Mouse (Mus musculus) neural tube, embryonic 15.5 days (tissue): ENCODE results near the gene Ypel1. TPM values are rescaled to one million over a fixed set of nuclear protein-coding genes. Genes with fewer than 3 reads are reported as not detected.

ENCODE experiments used
- ATAC-seq: fragments of 200-750 bp; cut with Nextera tagmentation; 2 replicates; pipeline ENCODE4 v1.8.0; 2017; ENCODE audit warnings: mild to moderate bottlenecking, moderate TSS enrichment, moderate library complexity; ENCODE audit not compliant: low FRiP score
- H3K27ac ChIP-seq: fragments of 300-500 bp; sonication (generic); replicated peaks from 2 replicates; pipeline ENCODE4 v1.5.1; 2015; ENCODE audit warnings: mild to moderate bottlenecking, inconsistent platforms
- H3K27me3 ChIP-seq: fragments of 300-500 bp; sonication (generic); replicated peaks from 2 replicates; pipeline ENCODE4 v1.6.1; 2015; ENCODE audit warnings: inconsistent platforms
- H3K36me3 ChIP-seq: fragments of 300-500 bp; sonication (generic); 2 replicates; pipeline ENCODE4 v1.6.1; 2015; ENCODE audit warnings: inconsistent platforms
- H3K4me1 ChIP-seq: fragments of 300-500 bp; sonication (generic); 2 replicates; pipeline ENCODE4 v1.6.1; 2015; ENCODE audit warnings: inconsistent platforms
- H3K4me2 ChIP-seq: fragments of 300-500 bp; sonication (generic); 2 replicates; pipeline ENCODE4 v1.6.1; 2015; ENCODE audit warnings: inconsistent platforms, mild to moderate bottlenecking, moderate library complexity
- H3K4me3 ChIP-seq: fragments of 300-500 bp; sonication (generic); replicated peaks from 2 replicates; pipeline ENCODE4 v1.5.1; 2015; ENCODE audit warnings: mild to moderate bottlenecking, inconsistent platforms
- H3K9ac ChIP-seq: fragments of 300-500 bp; sonication (generic); replicated peaks from 2 replicates; pipeline ENCODE4 v1.6.1; 2015; ENCODE audit warnings: mild to moderate bottlenecking, inconsistent platforms
- H3K9me3 ChIP-seq: fragments of 300-500 bp; sonication (generic); replicated peaks from 2 replicates; pipeline ENCODE4 v1.6.1; 2016; ENCODE audit warnings: inconsistent platforms
- WGBS: fragments of 180-500 bp; shearing (Covaris S2); methylation state at CpG from one replicate; pipeline ENCODE4 v1.1.7; 2015; ENCODE audit warnings: mixed read lengths; 5-methylcytosine and 5-hydroxymethylcytosine counted together
- polyA plus RNA-seq: library from polyadenylated mRNA; unstranded; fragments of >200 nt; fragmentation: Nextera tagmentation; extraction: Ambion mirVana; gene quantifications from 2 replicates; pipeline ENCODE4 v1.2.1, GENCODE M21; 2015

Ypel1 gene
- polyA plus RNA-seq, 1 experiment from 2014 or later: 94.9 TPM

- ATAC-seq: no peak
- H3K9ac ChIP-seq: no peak overlapping the region
- H3K4me2 ChIP-seq: no peak overlapping the region
- no peak overlapping the region for H3K4me3 ChIP-seq
- no peak overlapping the region; the same call in 1 of the 2 replicates for H3K27ac ChIP-seq
- no peaks in the 10 kb centered on the region for H3K27me3 ChIP-seq
- H3K36me3 ChIP-seq: peaks cover 96% of the 10 kb centered on the region
- no peaks in the 10 kb centered on the region for H3K9me3 ChIP-seq
- no peaks in the 10 kb centered on the region for H3K4me1 ChIP-seq
- 66% methylated on average over 3 of the region's 3 CpGs for WGBS
Measured at GRCm38 (mm10) chr16:17088346-17088745, 18.9 kb downstream of the Ypel1 start.

- H3K4me2 ChIP-seq: no peak overlapping the region
- 97% methylated on average over 3 of the region's 3 CpGs for WGBS
- peaks cover 87% of the 10 kb centered on the region for H3K36me3 ChIP-seq
Measured at GRCm38 (mm10) chr16:17096938-17097337, 27.4 kb downstream of the Ypel1 start.

GRCm38 (mm10) chr16:17102630-17103220 is 33.2 kb downstream of the Ypel1 start:
- Histone ChIP-seq H3K9ac (no peak overlapping the region), H3K9me3 (no peaks in the 10 kb centered on the region), H3K4me1 (peaks cover 7% of the 10 kb centered on the region; the same call in 1 of the 2 replicates), H3K4me2 (no peak overlapping the region), H3K27ac (no peak overlapping the region), H3K27me3 (no peaks in the 10 kb centered on the region), H3K4me3 (no peak overlapping the region), H3K36me3 (peaks cover 75% of the 10 kb centered on the region)
- no peak for ATAC-seq
- WGBS: 66% methylated on average over 7 of the region's 7 CpGs

More at GRCm38 (mm10) chr16:17096938-17097337, 27.4 kb downstream of the Ypel1 start:
- ATAC-seq: no peak
- Histone ChIP-seq H3K4me3 (no peak overlapping the region), H3K4me1 (no peaks in the 10 kb centered on the region), H3K9me3 (no peaks in the 10 kb centered on the region), H3K27ac (no peak overlapping the region), H3K9ac (no peak overlapping the region), H3K27me3 (no peaks in the 10 kb centered on the region)

- Histone ChIP-seq H3K27ac (no peak overlapping the region), H3K9ac (no peak overlapping the region), H3K9me3 (no peaks in the 10 kb centered on the region), H3K27me3 (no peaks in the 10 kb centered on the region), H3K36me3 (peaks cover 67% of the 10 kb centered on the region), H3K4me2 (no peak overlapping the region), H3K4me3 (no peak overlapping the region), H3K4me1 (peaks cover 14% of the 10 kb centered on the region)
- WGBS: 84% methylated on average over 4 of the region's 4 CpGs
- ATAC-seq: no peak
Measured at GRCm38 (mm10) chr16:17104600-17104999, 35.1 kb downstream of the Ypel1 start.

- Histone ChIP-seq H3K9me3 (no peaks in the 10 kb centered on the region), H3K4me3 (peak within 1 kb of the TSS; percentile 76), H3K36me3 (peaks cover 13% of the 10 kb centered on the region), H3K4me1 (peaks cover 20% of the 10 kb centered on the region), H3K27ac (peak within 1 kb of the TSS; percentile 78), H3K4me2 (peak within 1 kb of the TSS; percentile 69), H3K27me3 (no peaks in the 10 kb centered on the region), H3K9ac (peak within 1 kb of the TSS; percentile 68)
- 9% methylated on average over 38 of the region's 38 CpGs for WGBS
- peak; percentile 87 for ATAC-seq
Measured at GRCm38 (mm10) chr16:17110771-17111743, 41.6 kb downstream of the Ypel1 start, which contains the start of gene Ppil2. TSS of gene Ppil2 (minus strand) at chr16:17111257.

GRCm38 (mm10) chr16:17117309-17117799 is 47.9 kb downstream of the Ypel1 start:
- Histone ChIP-seq H3K9ac (no peak overlapping the region), H3K4me2 (no peak overlapping the region), H3K27ac (no peak overlapping the region), H3K36me3 (no peaks in the 10 kb centered on the region), H3K9me3 (no peaks in the 10 kb centered on the region), H3K4me1 (no peaks in the 10 kb centered on the region), H3K27me3 (no peaks in the 10 kb centered on the region), H3K4me3 (no peak overlapping the region)
- WGBS: 90% methylated on average over 5 of the region's 5 CpGs
- ATAC-seq: no peak

- ATAC-seq: peak; percentile 25; the same call in 1 of the 2 replicates
- no peak overlapping the region for H3K9ac ChIP-seq
- H3K4me1 ChIP-seq: peaks cover 21% of the 10 kb centered on the region
- H3K9me3 ChIP-seq: no peaks in the 10 kb centered on the region
- H3K27me3 ChIP-seq: no peaks in the 10 kb centered on the region
- H3K27ac ChIP-seq: no peak overlapping the region
- H3K36me3 ChIP-seq: no peaks in the 10 kb centered on the region
- H3K4me2 ChIP-seq: peak overlapping the region; percentile 37
- WGBS: 37% methylated on average over 13 of the region's 14 CpGs
- no peak overlapping the region for H3K4me3 ChIP-seq
Measured at GRCm38 (mm10) chr16:17121569-17121968, 52.1 kb downstream of the Ypel1 start.

- Histone ChIP-seq H3K27ac (no peak overlapping the region), H3K4me3 (peak overlapping the region; percentile 42), H3K9ac (peak overlapping the region; percentile 18), H3K4me2 (peak overlapping the region; percentile 81), H3K4me1 (peaks cover 21% of the 10 kb centered on the region), H3K9me3 (no peaks in the 10 kb centered on the region), H3K27me3 (no peaks in the 10 kb centered on the region), H3K36me3 (no peaks in the 10 kb centered on the region)
- 3% methylated on average over 22 of the region's 22 CpGs for WGBS
- ATAC-seq: peak; percentile 12; the same call in 1 of the 2 replicates
Measured at GRCm38 (mm10) chr16:17124119-17124870, 54.8 kb downstream of the Ypel1 start.

- H3K27ac ChIP-seq: no peak within 1 kb of the TSS
- peak; percentile 90 for ATAC-seq
- H3K4me3 ChIP-seq: peak within 1 kb of the TSS; percentile 42
- H3K4me2 ChIP-seq: peak within 1 kb of the TSS; percentile 81
- H3K9me3 ChIP-seq: no peaks in the 10 kb centered on the region
- no peaks in the 10 kb centered on the region for H3K27me3 ChIP-seq
- peak within 1 kb of the TSS; percentile 18 for H3K9ac ChIP-seq
- peaks cover 21% of the 10 kb centered on the region for H3K4me1 ChIP-seq
- WGBS: 0% methylated on average over 25 of the region's 25 CpGs
- H3K36me3 ChIP-seq: no peaks in the 10 kb centered on the region
Measured at GRCm38 (mm10) chr16:17124871-17125520, 55.5 kb downstream of the Ypel1 start, which contains the start of gene 2610318N02Rik. TSS of gene 2610318N02Rik (minus strand) at chr16:17125167.

- H3K27ac ChIP-seq: no peak overlapping the region
- H3K9me3 ChIP-seq: no peaks in the 10 kb centered on the region
- no peak overlapping the region for H3K4me3 ChIP-seq
- H3K36me3 ChIP-seq: no peaks in the 10 kb centered on the region
- H3K4me1 ChIP-seq: peaks cover 31% of the 10 kb centered on the region
- no peak overlapping the region for H3K9ac ChIP-seq
- 93% methylated on average over 1 of the region's 1 CpGs for WGBS
- H3K27me3 ChIP-seq: no peaks in the 10 kb centered on the region
- no peak for ATAC-seq
- no peak overlapping the region for H3K4me2 ChIP-seq
Measured at GRCm38 (mm10) chr16:17127292-17127691, 57.8 kb downstream of the Ypel1 start.
